ENCODE assay signal across 17 mouse cellular contexts in genomic region chr14:20155718-20156117, GRCm38 (mm10).
"Had no signal": no experiment of that assay in that cellular context is flagged by ENCODE, and none has a peak within 500 bp of the region (broad histone marks: within the 10 kb centered on the region; RNA-seq: fewer than 3 reads in every experiment).

No protein-coding gene starts in this region.

- DNase-seq: kidney, adult 9 months; layer of hippocampus, postnatal 36 days; left cerebral cortex, postnatal 4 days; liver, postnatal 0 days; lung, embryonic 14.5 days; retina, postnatal 1 day; right cerebral cortex, postnatal 25 days; thymus, adult 18-20 months; thymus, postnatal 36 days had no signal

- H3K27me3 ChIP-seq: limb, embryonic 12.5 days; limb, embryonic 15.5 days had no signal

- H3K9ac ChIP-seq: limb, embryonic 12.5 days; limb, embryonic 15.5 days; liver, embryonic 14.5 days; liver, postnatal 0 days; lung, embryonic 14.5 days had no signal

- H3K9me3 ChIP-seq: limb, embryonic 12.5 days; limb, embryonic 15.5 days had no signal

- ATAC-seq: liver, postnatal 0 days; lung, postnatal 0 days; midbrain, embryonic 16.5 days had no signal

- H3K4me3 ChIP-seq: limb, embryonic 12.5 days; limb, embryonic 15.5 days had no signal

- H3K4me2 ChIP-seq: limb, embryonic 12.5 days; limb, embryonic 15.5 days; liver, embryonic 11.5 days; lung, embryonic 14.5 days had no signal

- H3K27ac ChIP-seq: kidney, postnatal 0 days; limb, embryonic 12.5 days; limb, embryonic 15.5 days; liver, embryonic 14.5 days; macrophage had no signal

- H3K36me3 ChIP-seq: limb, embryonic 12.5 days; limb, embryonic 15.5 days had no signal
